Mouse (Mus musculus) kidney, adult 2 months (tissue): ENCODE data around the gene Pdcd1lg2. TPM values are rescaled to one million over a fixed set of nuclear protein-coding genes. Genes with fewer than 3 reads are reported as not detected.

Source experiments
- DNase-seq: peaks from one replicate; pipeline ENCODE4 v3.0.0; 2021
- H3K27ac ChIP-seq: fragments of 200-500 bp; 2 replicates; pipeline ENCODE4 v1.5.1; 2012; ENCODE audit warnings: low read depth, low read length, control low read depth, inconsistent platforms; ENCODE audit not compliant: insufficient read depth
- H3K27me3 ChIP-seq: fragments of 200-500 bp; replicated peaks from 2 replicates; pipeline ENCODE4 v1.6.1; 2012; ENCODE audit warnings: mild to moderate bottlenecking, moderate library complexity, low read length, inconsistent platforms; ENCODE audit not compliant: control insufficient read depth, insufficient read depth
- H3K36me3 ChIP-seq: fragments of 200-500 bp; 2 replicates; pipeline ENCODE4 v1.6.1; 2012; ENCODE audit warnings: mild to moderate bottlenecking, moderate library complexity, low read length, inconsistent platforms; ENCODE audit not compliant: control insufficient read depth, insufficient read depth
- H3K4me1 ChIP-seq: fragments of 200-500 bp; 2 replicates; pipeline ENCODE4 v1.6.1; 2011; ENCODE audit warnings: low read length; ENCODE audit not compliant: control insufficient read depth, insufficient read depth
- H3K4me3 ChIP-seq: fragments of 200-500 bp; 2 replicates; pipeline ENCODE4 v1.5.1; 2011; ENCODE audit warnings: mild to moderate bottlenecking, low read depth, low read length, control low read depth; ENCODE audit not compliant: insufficient read depth
- CTCF ChIP-seq: fragments of 200-500 bp; conservative IDR thresholded peaks from 2 replicates; pipeline ENCODE4 v1.5.1; 2011; ENCODE audit warnings: low read depth, mild to moderate bottlenecking, control low read depth, low read length, moderate library complexity, mixed read lengths; ENCODE audit not compliant: insufficient read depth, insufficient read length
- POLR2A ChIP-seq: fragments of 200-500 bp; IDR thresholded peaks from one replicate; pipeline ENCODE4 v1.6.1; 2011; ENCODE audit warnings: low read depth, low read length, control low read depth
- WGBS: fragments of 180-500 bp; shearing (Covaris S2); methylation state at CpG from one replicate; pipeline ENCODE4 v1.1.7; 2018; 5-methylcytosine and 5-hydroxymethylcytosine counted together
- polyA plus RNA-seq: library from polyadenylated mRNA; depleted of rRNA; stranded (reverse); fragments of >200 nt; gene quantifications from 2 replicates; pipeline ENCODE4 v1.2.3, GENCODE M21; 2012

Pdcd1lg2 gene
- polyA plus RNA-seq, 1 experiment: 0.17 TPM

DNA sequence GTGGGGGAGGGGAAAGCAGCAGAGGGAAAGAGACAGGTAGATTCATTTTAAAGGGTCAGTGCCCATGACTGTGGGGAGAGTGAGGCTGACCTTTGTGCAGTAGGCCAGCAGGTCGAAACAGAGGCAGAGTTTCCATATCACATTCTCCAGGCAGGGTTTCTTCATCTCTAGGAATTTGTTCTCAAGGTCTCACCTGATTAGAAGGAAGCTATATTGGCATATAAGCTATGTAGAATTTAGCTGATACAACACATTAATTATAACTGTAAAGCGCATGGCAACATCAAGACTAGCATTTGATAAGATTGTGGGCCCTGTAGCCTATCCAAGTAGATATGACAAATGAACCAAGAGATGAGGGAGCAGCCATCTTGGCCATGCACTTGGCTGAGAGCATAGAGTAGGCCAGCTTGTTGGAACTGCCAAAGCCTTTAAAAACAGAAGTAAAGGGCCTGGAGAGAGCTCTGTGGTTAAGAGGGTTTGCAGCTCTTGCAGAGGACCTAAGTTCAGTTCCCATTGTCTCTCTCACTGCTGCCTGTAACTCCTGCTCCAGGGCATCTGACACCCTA is 59.1 kb downstream of the Pdcd1lg2 start:
- Histone ChIP-seq H3K27ac (peak overlapping the region; percentile 42; the same call in 1 of the 2 replicates), H3K27me3 (no peaks in the 10 kb centered on the region), H3K36me3 (no peaks in the 10 kb centered on the region), H3K4me3 (no peak overlapping the region), H3K4me1 (peaks cover 17% of the 10 kb centered on the region)
- peak; percentile 60 for DNase-seq
- no peak for TF ChIP-seq POLR2A
- TF ChIP-seq CTCF: no peak
- WGBS: 75% methylated on average over 2 of the region's 2 CpGs

DNA sequence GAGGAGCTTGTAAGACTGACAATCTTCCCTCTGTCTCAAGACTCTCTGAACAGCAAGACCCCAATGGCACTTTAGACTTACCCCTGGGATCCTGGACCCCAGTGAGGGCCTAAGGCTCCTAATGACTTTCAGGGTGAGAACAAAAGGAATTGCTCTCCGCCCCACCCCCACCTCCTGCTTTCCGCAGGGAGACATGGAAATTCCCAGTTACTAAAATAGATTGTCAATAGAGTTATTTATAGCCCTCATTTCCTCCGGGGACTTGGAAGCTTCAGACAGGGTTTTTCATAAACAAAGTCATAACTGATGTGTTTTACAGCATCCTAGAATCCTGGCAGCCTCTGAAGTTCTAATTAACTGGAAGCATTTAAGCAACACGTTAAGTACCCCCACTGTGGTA is 59.9 kb downstream of the Pdcd1lg2 start:
- peak overlapping the region; percentile 86 for H3K27ac ChIP-seq
- no peaks in the 10 kb centered on the region for H3K27me3 ChIP-seq
- DNase-seq: peak; percentile 85
- no peak for TF ChIP-seq POLR2A
- no peak for TF ChIP-seq CTCF
- 39% methylated on average over 4 of the region's 4 CpGs for WGBS
- H3K4me3 ChIP-seq: no peak overlapping the region
- H3K36me3 ChIP-seq: no peaks in the 10 kb centered on the region
- H3K4me1 ChIP-seq: peaks cover 17% of the 10 kb centered on the region

DNA sequence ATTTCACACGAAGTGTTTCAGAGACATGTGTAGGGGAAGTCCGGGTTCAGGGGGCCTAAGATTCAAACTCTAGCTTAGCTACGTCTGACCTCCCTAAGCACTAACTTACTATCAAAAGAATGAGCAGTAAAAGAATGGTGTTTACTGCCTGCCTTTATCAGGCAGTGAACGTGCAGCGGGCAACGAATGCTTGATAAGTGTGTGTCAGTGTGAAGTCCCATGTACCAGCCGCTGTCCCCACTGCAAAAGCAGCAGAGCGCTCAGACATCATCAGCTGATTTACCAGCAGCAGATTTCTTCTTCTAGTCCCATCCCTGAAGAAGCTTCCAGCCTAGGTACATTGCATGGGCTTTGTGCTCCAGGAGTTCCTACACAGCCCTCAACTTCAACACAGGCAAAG is 61.7 kb downstream of the Pdcd1lg2 start:
- Histone ChIP-seq H3K4me3 (no peak overlapping the region), H3K4me1 (peaks cover 17% of the 10 kb centered on the region), H3K27ac (no peak overlapping the region), H3K27me3 (no peaks in the 10 kb centered on the region), H3K36me3 (no peaks in the 10 kb centered on the region)
- no peak for DNase-seq
- TF ChIP-seq CTCF (no peak), POLR2A (no peak)
- WGBS: 81% methylated on average over 8 of the region's 8 CpGs

DNA sequence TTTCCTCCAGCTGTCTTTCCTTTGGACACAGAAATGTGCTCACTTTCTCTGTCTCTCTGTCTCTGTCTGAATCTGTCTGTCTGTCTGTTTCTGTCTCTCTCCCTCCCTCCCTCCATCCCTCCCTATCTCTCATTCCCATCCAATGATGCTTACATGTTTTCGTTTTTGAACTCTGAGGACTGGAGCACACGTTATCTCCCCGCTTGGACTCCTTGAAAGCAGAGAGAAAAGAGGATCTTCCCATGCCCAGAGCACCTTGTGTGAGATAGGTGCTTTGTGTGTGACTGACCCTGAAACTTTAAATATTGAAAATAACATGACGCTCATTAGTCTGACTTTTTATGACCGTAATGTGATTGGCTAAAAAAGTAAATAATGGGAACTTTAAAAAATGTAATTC is 62.2 kb downstream of the Pdcd1lg2 start:
- Histone ChIP-seq H3K36me3 (no peaks in the 10 kb centered on the region), H3K4me3 (no peak overlapping the region), H3K27ac (no peak overlapping the region), H3K27me3 (no peaks in the 10 kb centered on the region), H3K4me1 (peaks cover 17% of the 10 kb centered on the region)
- no peak for DNase-seq
- no peak for TF ChIP-seq CTCF
- no peak for TF ChIP-seq POLR2A
- whole genome bisulfite sequencing: 82% methylated on average over 5 of the region's 5 CpGs

DNA sequence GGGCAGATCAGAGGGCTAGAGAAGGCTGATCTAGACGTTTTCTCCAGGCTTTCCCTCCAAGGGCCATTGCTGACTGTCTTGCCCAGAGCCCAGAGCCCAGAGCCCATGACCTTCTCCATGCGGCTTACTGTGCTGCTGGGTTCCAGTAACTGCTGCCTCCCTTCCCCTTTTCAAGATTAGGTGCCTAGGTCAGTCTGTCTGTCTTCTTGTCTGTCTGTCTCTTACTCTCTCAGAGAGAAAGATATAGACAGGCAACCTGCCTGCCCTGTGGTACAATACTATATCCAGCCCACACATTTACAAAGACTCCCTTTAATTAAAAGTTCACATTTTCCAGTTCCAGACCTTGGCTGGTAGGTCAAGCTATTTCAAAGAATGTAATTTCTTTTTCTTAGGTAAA is 64.1 kb downstream of the Pdcd1lg2 start:
- no peak overlapping the region for H3K27ac ChIP-seq
- H3K27me3 ChIP-seq: no peaks in the 10 kb centered on the region
- 69% methylated on average over 2 of the region's 2 CpGs for WGBS
- DNase-seq: no peak
- H3K36me3 ChIP-seq: no peaks in the 10 kb centered on the region
- H3K4me3 ChIP-seq: no peak overlapping the region
- H3K4me1 ChIP-seq: peaks cover 7% of the 10 kb centered on the region
- TF ChIP-seq POLR2A: no peak

DNA sequence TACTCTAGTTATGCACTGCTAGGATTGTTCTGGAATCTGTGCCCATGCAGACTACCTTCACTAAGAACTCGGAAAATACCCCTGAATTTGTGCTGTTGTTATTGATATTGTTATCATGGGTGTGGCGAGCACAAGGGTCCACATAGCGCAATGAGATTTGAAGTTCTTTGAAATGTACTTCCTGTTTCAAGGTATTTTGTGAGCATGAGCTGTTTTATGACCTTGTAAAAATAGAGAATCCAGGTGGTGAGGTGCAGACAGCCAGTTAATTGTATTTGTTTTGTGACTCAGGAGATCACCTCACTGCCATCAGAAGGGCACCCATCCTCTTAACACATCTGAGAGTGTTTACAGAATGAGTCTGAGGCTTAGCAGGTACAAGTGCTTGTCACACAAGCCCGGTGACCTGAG is 64.5 kb downstream of the Pdcd1lg2 start:
- Histone ChIP-seq H3K27me3 (no peaks in the 10 kb centered on the region), H3K27ac (no peak overlapping the region), H3K36me3 (no peaks in the 10 kb centered on the region), H3K4me3 (no peak overlapping the region), H3K4me1 (peaks cover 4% of the 10 kb centered on the region)
- 83% methylated on average over 4 of the region's 4 CpGs for WGBS
- TF ChIP-seq POLR2A (no peak), CTCF (no peak)
- no peak for DNase-seq

DNA sequence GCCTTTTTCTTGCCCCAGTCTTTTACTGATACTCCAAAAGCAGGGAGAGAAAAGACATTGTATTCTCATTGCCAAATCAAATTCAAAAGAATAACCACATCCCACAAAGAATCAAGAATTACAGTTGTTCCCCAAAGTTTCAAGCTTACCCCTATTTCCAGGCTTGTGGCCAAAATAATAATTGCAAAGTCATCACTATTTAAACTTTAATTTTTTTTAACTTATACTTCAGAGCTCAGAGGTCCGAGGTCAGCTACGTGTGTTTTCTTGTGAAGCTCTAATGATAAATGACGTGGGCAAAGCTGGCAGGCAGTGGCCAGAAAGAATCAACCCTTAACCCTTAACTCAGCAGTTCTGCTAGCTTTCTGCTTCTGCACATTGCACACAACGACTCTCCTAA is 67.9 kb downstream of the Pdcd1lg2 start:
- no peak overlapping the region for H3K4me3 ChIP-seq
- H3K36me3 ChIP-seq: no peaks in the 10 kb centered on the region
- DNase-seq: peak; percentile 26
- no peak for TF ChIP-seq POLR2A
- TF ChIP-seq CTCF: no peak
- 0 out of 2 replicates have a peak, but pooled peaks cover 3% of the 10 kb centered on the region for H3K4me1 ChIP-seq
- no peak overlapping the region for H3K27ac ChIP-seq
- 14% methylated on average over 4 of the region's 4 CpGs for WGBS
- H3K27me3 ChIP-seq: no peaks in the 10 kb centered on the region

DNA sequence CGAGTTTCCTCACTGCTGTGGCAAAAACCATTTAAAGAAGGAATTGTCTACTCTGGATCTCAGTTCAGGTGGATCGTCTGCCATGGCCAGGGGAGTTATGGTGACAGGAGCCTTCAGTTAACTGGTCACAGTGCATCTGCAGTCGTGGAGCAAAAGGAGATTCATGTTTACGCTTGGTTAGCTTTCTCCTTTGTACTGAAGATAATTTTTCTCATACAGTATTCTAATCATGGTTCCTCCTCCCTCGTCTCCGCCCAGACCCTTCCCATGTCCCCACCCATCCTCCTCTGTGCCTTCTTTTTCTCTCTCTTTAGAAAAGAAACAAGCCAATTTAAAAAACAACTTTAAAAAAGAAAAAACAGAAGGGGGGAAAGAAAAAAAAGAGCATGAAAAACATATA is 70.9 kb downstream of the Pdcd1lg2 start:
- no peak overlapping the region for H3K4me3 ChIP-seq
- H3K27me3 ChIP-seq: no peaks in the 10 kb centered on the region
- H3K36me3 ChIP-seq: no peaks in the 10 kb centered on the region
- no peak overlapping the region for H3K27ac ChIP-seq
- 69% methylated on average over 6 of the region's 6 CpGs for WGBS
- no peak for DNase-seq
- 0 out of 2 replicates have a peak, but pooled peaks cover 3% of the 10 kb centered on the region for H3K4me1 ChIP-seq
- TF ChIP-seq CTCF (no peak), POLR2A (no peak)
